Mouse (Mus musculus) testis, adult 10 weeks (tissue): ENCODE data around the gene Nsun7. TPM values are rescaled to one million over a fixed set of nuclear protein-coding genes. Genes with fewer than 3 reads are reported as not detected.

Experiments used
- polyA plus RNA-seq: library from polyadenylated mRNA; stranded (reverse); fragments of 350-450 nt; fragmentation: Illumina TruSeq; extraction: RNeasy Lipid Tissue Mini Kit (QIAGEN cat#74804); gene quantifications from one replicate; pipeline ENCODE4 v1.2.3, GENCODE M21; 2014; ENCODE audit warnings: low read depth, low replicate concordance

The Nsun7 gene
- polyA plus RNA-seq, result 311 TPM

DNA sequence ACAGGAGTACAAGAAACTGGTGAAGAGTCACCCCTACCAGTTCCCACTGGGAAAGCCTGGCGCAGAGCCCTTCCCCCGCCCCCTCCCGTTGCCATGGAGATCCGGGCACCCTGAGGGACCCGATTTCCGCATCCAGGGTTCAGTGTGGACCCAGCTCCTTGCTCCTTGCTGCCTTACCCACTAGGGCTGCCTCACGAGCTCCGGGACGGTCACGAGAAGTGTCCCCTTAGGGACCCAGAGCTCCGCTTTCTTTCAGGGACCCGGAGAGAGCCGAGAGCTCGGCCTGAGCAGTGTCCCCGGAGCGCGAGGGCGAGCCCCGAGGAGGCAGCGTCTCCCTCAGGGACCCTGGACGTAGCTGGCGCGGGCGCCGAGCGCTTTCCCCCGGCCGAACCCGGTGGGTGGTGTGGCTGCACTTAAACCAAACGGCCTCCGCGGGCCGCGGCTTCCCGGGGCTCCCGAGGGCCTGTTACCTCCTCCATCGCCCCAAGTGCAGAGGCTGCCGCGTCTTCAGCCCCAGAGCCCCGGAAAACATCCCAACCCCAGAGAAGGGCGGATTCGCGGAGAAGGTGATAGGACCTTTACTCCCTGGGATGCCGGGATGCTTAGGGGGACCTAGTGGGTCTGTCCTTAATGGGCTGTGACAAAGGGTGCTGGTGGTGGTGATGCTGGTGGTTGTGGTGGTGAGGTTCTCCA lies at the start of gene Nsun7:
Nsun7 (plus strand) TSS at position 142 of the 693 bp plus-strand sequence.

Other genes starting within 250 kb of the Nsun7 start
- 3.9 TPM for gene Rbm47, start 86.8 kb upstream of the Nsun7 start, polyA plus RNA-seq